ENCODE assay signal across 8 mouse cellular contexts in genomic region chr9:106447348-106447747, GRCm38 (mm10). TPM values are rescaled to one million over a fixed set of nuclear protein-coding genes. Genes with fewer than 3 reads are reported as not detected.
DNase-seq lines count a peak whose midpoint lies in the region; ATAC-seq and TF ChIP-seq lines count a peak whose summit lies in the region.

TSS of gene Abhd14b (plus strand) at chr9:106447459.
TSS of gene Abhd14a (minus strand) at chr9:106447678.

- peak; percentile 45 for ATAC-seq in activated CD4-positive, CD25-positive, alpha-beta regulatory T cell, adult 4 months
- peak; percentile 74 for ATAC-seq in inflammation-experienced regulatory T-cells, adult 6 months
- ATAC-seq in megakaryocyte-erythroid progenitor cell, adult 5-6 weeks (replicated peaks; ENCODE audit: low FRiP score, low TSS enrichment, poor library complexity, severe bottlenecking) = peak; percentile 74

- peak; percentile 40 for TF ChIP-seq CTCF in cortical plate, adult 2 months (IDR thresholded peaks at IDR 0.05; ENCODE audit: extremely low read depth, insufficient read depth, low read length)

- peak within 1 kb of the TSS; percentile 55 for H3K4me3 ChIP-seq in cortical plate, adult 2 months (ENCODE audit: insufficient read depth, low read length)

- peak; percentile 96 for DNase-seq in gastrocnemius, postnatal 14 days
- DNase-seq in left cerebral cortex, postnatal 10 days (ENCODE audit: extremely low spot score in 1 of 2, low spot score in 2 of 2) = peak; percentile 82 to 93
- DNase-seq in right cerebral cortex, postnatal 25 days = peak; percentile 91
- peak; percentile 89 to 93 for DNase-seq in urinary bladder, postnatal 4 days (ENCODE audit: low spot score in 2 of 2)

- peak within 1 kb of the TSS; percentile 73 for H3K27ac ChIP-seq in cortical plate, adult 2 months (ENCODE audit: insufficient read depth, low read length)

- intact Hi-C loops in gastrocnemius, postnatal 14 days (cut with DNase I; ENCODE audit: low total_unique reads) = no loop called here
- intact Hi-C loops in left cerebral cortex, postnatal 10 days (cut with DNase I) = no loop called here

- TF ChIP-seq POLR2A in cortical plate, adult 2 months (IDR thresholded peaks at IDR 0.05; ENCODE audit: extremely low read depth, insufficient read depth, low read length) = peak; percentile 68

- H3K4me1 ChIP-seq in cortical plate, adult 2 months (ENCODE audit: control insufficient read depth, insufficient read depth, low read length) = peaks cover 7% of the 10 kb centered on the region; the same call in 1 of the 2 replicates

RNA-seq across cellular contexts. Expression of gene Abhd14b, which starts in this region (rescaled TPM):
- polyA plus RNA-seq in activated CD4-positive, CD25-positive, alpha-beta regulatory T cell, adult 4 months (2017; shearing (Covaris generic)) = 10 to 100 TPM in 1 of 2 experiments, 1 to 10 TPM in 1; 8.1 to 10.1 TPM
- 37.9 and 42.8 TPM in 2 replicates for polyA plus RNA-seq in cortical plate, adult 2 months (2012; rRNA removed)
- 1 to 10 TPM; 4.6 to 6.5 TPM for total RNA-seq in gastrocnemius, postnatal 14 days (2021)
- 10 to 100 TPM in 2 of 3 experiments, 1 to 10 TPM in 1; 6.3 to 17.6 (median 12.6) TPM for polyA plus RNA-seq in inflammation-experienced regulatory T-cells, adult 6 months (2017; shearing (Covaris generic))
- total RNA-seq in left cerebral cortex, postnatal 10 days (2021) = 10 to 100 TPM in 1 of 2 experiments, 1 to 10 TPM in 1; 9.7 to 10.3 TPM
- 11.9 and 14.9 TPM in 2 replicates for total RNA-seq in megakaryocyte-erythroid progenitor cell, adult 5-6 weeks (2014; fragmentation: Nextera tagmentation)
- 3.6 and 4.9 TPM in 2 replicates for total RNA-seq in megakaryocyte-erythroid progenitor cell, adult 5-6 weeks (2017)

RNA-seq across cellular contexts. Expression of gene Abhd14a, which starts in this region (rescaled TPM):
- polyA plus RNA-seq in activated CD4-positive, CD25-positive, alpha-beta regulatory T cell, adult 4 months (2017; shearing (Covaris generic)) = 10 to 100 TPM; 12.7 to 13.0 TPM
- 88.0 and 94.9 TPM in 2 replicates for polyA plus RNA-seq in cortical plate, adult 2 months (2012; rRNA removed)
- 10 to 100 TPM; 13.3 to 16.0 TPM for total RNA-seq in gastrocnemius, postnatal 14 days (2021)
- polyA plus RNA-seq in inflammation-experienced regulatory T-cells, adult 6 months (2017; shearing (Covaris generic)) = 10 to 100 TPM in 2 of 3 experiments, 1 to 10 TPM in 1; 8.1 to 14.9 (median 14.4) TPM
- 10 to 100 TPM; 55.7 to 59.6 TPM for total RNA-seq in left cerebral cortex, postnatal 10 days (2021)
- total RNA-seq in megakaryocyte-erythroid progenitor cell, adult 5-6 weeks (2014; fragmentation: Nextera tagmentation) = 40.5 and 56.0 TPM in 2 replicates
- total RNA-seq in megakaryocyte-erythroid progenitor cell, adult 5-6 weeks (2017) = 18.6 and 31.0 TPM in 2 replicates

Comparison
In these comparisons a context has a peak if more than half of its experiments do, and no peak if none do; other contexts are left out.
1. Peak in every context shown above with its lines: DNase-seq, ATAC-seq, H3K4me3 ChIP-seq and H3K27ac ChIP-seq.